Mouse (Mus musculus) stomach, postnatal 0 days (tissue): Measurements from ENCODE around the gene Tmem89.

Experiments used
- CTCF ChIP-seq: IDR thresholded peaks from 2 replicates; pipeline ENCODE4 v1.5.1; 2016; ENCODE audit warnings: antibody characterized with exemption, low read depth, mild to moderate bottlenecking, moderate library complexity
- EP300 ChIP-seq: optimal IDR thresholded peaks from 2 replicates; pipeline ENCODE3; 2016; ENCODE audit warnings: antibody characterized with exemption

DNA sequence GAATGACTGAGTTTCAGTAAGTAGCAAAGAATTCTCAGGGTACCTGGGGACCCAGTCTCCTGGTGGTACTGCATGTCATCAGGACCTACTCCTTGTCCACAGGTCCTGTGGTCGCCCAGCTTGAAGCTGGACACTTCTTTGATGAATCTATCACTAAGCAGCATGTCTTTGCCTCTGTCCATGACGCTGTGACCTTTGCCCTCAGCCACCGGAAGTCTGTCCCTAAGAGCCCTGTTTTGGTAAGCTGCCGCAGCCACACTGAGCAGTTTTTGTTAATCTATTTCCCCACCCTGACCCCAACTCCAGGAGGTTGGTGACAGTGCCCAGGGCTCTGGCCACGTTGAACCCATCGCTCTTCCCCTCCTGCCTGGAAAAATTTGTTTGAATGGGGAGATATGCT lies 2.1 kb upstream of the Tmem89 start:
- TF ChIP-seq EP300 (no peak), CTCF (no peak)
